Mouse (Mus musculus): ENCODE results near the gene Upf2. TPM values are rescaled to one million over a fixed set of nuclear protein-coding genes. Genes with fewer than 3 reads are reported as not detected.

Gene Upf2
- total RNA-seq (2022), result 10 to 100 TPM; 22.7 to 33.4 (median 28.6) TPM

DNA sequence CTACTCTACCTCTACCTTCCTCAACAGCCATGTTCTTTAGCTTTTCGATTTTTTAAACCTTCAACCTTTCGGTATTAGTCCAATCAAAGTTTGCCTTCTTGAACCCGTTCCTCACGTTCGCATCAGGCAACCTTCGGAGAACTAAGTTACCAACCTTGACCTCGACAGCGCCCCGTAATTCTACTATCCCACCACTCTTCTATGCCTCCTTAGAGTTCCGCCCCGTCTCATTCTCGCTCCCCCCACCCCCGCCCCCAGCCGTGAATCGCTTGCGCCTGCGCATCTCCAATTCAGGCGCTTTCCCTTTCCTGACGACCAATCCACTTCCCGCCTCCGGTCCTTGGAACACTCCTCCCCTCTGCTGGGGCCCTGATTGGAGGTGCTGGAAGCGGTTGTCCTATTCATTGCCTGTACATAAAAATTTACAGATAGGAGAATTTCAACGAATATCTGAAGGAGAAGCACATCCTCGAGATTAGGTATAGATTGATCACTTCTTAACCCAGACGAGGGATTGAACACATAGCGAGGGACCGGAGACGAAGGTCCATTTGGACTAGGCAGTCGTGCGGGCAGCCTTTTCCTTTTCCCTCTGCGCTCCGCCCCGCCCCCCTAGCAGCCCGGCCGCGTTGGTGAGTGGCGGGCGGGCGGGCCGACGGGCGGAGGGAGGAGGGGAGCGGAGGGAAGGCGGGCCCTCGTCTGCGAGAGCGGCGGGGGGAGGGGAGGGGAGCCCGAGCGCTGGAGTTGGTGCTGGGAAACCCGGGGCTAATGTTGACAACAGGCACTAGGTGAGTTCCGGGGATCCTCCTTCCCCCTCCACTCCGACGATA is at the start of gene Upf2:
Gene Upf2, plus strand, starts transcription at position 704 of the 830 bp plus-strand sequence.
- peak; percentile 93 for DNase-seq

DNA sequence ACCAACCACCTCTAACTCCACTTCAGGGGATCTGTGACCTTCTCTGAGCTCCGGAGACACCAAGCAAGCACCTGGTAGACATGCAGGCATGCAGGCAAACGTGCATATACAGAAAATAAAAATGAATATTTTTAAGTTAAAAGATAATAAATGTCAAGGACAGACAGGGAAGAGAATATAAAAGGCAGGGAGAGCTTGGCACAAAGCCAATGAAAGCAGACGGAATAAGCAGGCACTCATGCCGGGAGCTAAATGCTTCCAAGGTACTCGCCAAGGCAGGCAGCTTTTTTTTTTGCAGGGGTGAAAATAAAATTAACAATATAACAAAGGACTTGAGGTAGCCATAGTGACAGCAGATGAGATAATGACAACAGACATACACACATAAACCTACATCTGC is 45.2 kb upstream of the Upf2 start:
- DNase-seq, result peak; percentile 50

GRCm38 (mm10) chr2:5906625-5907024 is 44.6 kb upstream of the Upf2 start:
- peak; percentile 11 for DNase-seq

- no peak for DNase-seq
Measured at GRCm38 (mm10) chr2:5911282-5911965, 39.8 kb upstream of the Upf2 start.

GRCm38 (mm10) chr2:5922823-5923222 is 28.4 kb upstream of the Upf2 start:
- no peak for DNase-seq

GRCm38 (mm10) chr2:5923786-5924185 is 27.5 kb upstream of the Upf2 start:
- DNase-seq, result no peak

DNA sequence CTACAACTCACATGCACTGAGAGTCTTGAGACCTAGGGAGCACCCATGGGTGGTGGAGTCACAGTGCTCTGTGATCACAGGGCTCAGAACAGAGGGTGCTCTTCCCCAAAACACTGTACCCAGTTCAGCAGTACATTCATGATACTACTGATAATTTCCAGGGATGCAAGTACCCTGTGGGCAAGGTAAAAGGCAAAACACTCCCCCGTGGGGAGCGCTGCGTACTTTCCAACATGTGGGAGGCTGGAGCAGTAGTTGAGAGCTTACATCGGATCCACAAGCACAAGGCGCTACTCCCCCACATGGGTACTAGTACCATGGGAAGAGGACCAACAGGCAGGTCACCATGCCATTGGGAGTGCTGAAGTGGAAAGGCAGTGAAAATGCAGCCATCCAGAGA is 23.8 kb upstream of the Upf2 start:
- DNase-seq, result no peak

DNA sequence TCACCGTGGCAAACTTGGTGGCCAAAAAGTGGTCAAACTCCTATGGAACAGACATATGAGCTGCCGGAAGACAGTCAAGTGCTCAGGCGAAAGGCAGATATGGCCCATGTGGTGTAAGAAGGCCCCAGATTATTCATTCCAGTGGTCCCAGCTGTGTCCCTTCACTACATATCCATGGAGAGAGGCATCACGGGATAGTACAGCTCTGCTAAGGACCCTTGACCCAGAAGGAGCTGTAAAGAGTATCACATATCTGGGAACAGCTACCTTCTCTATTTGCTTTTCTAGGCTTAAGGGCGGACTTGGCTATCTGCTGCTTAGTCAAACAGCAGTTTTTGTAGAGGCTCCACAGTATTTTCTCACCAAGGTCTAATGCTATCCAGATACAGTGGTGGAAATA is 21.5 kb upstream of the Upf2 start:
- no peak for DNase-seq

- DNase-seq, result no peak
Measured at GRCm38 (mm10) chr2:5930291-5931054, 20.8 kb upstream of the Upf2 start.

- DNase-seq, result no peak
Measured at GRCm38 (mm10) chr2:5931938-5932337, 19.3 kb upstream of the Upf2 start.

DNA sequence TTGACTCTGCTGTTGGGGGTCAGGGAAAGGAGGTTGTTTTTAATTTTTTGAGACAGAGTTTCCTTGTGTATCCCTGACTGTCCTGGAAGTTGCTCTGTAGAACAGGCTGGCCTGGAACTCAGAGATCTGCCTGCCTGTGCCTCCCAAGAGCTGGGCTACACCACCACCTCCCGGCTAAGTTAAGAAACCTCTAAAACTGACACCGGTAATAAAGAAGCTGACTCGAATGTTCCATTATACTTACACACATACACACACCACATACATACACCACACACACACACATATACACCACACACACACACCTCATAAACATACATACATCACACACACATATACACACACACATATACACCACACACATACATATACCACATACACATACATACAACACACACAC is 16.3 kb upstream of the Upf2 start:
- no peak for DNase-seq

DNA sequence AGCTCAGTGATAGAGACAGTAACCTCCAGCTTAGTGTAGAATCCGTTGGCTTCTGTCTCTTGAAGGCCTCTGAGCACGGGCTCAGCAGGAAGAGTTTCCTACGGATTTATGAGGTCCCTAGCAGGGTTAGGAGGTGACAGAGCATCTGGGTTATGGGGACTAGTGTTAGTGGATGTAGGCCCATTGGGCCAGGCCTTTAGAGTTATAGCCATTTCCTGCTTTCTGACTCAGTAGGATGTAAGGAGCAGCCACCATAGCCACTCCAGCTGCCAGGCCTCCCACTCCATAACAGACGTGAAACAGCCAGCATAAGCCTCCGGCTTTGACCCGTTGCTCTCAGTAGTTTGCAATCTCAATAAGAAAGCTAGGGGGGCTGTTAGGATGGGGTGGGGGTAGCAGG is 15.2 kb upstream of the Upf2 start:
- no peak for DNase-seq

DNA sequence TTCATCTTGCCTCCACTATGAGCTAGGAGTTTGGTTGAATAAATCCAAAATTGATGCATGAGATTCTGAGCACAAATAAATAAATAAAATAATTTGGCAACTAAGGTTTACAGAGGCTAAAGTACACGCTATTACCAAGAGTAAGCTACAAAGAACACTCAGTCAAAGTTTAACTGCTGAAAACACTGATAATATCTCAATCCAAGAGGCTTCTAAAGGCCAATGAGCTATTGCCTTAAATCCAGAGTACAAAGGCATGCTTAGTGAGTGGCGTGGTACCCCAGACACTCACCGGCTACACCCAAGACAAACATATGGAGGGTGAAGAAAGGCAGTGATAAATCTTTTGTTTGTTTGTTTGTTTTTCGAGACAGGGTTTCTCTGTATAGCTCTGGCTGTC is 14.7 kb upstream of the Upf2 start:
- DNase-seq, result no peak

- no peak for DNase-seq
Measured at GRCm38 (mm10) chr2:5939319-5939718, 11.9 kb upstream of the Upf2 start.

DNA sequence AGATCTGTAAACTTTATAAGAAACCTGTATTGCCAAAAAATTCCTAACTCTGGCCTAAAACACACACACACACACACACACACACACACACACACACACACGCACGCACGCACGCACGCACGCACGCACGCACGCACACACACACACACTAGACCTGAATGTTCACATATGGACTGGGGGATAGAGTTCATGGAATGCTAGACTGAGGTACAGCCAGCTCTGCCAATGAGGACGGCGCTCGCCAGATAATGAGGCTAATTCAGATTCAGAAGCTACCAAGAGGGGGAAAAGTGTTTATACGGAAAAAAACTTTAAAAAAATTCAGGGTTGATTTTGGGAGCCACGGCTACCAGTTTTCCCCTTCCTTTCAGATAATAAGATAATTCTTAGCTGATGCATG is 11.4 kb upstream of the Upf2 start:
- no peak for DNase-seq

DNA sequence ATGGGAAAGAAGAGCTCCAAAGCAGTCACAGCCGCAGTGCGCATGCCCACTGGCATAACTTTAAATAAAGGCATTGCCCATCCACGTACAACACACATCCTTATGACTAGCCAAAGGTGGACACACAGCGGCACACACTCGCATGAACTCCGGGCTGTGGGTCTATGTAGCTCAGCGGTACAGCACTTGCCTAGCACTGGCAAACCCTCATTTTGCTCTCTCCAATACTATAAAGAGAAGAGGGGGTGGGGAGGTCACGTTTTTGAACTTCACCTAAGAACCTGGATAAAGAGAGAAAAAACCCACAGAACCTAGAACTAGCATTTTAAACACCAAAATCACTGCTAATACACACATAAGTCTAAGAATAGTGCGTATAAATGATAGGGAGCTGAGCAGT is 10.3 kb upstream of the Upf2 start:
- no peak for DNase-seq

GRCm38 (mm10) chr2:5941861-5942415 is 9.3 kb upstream of the Upf2 start:
- DNase-seq, result no peak

- peak; percentile 66 for DNase-seq
Measured at GRCm38 (mm10) chr2:5942416-5943032, 8.7 kb upstream of the Upf2 start, which contains the start of gene Dhtkd1. Gene Dhtkd1, minus strand, starts transcription at chr2:5942792.

DNA sequence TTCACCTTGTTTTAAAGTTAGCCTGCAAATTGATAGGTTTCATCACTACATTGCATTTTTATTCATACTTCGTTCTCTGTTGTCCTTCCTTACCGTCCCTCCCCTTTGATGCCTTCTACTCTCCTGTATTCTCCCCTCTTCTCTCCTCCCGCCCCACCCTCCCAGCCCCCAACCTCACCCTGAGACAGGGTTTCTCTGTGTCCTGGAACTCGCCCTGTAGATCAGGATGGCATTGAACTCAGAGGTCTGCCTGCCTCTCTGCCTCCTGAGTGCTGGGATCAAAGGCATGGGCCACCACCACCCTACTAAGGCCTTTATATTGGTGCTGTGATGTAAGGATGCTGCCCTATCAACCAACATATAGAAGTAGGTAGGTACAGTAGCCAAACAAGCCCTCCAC is 8.2 kb upstream of the Upf2 start:
- no peak for DNase-seq

GRCm38 (mm10) chr2:5945629-5946028 is 5.6 kb upstream of the Upf2 start:
- DNase-seq, result no peak

- no peak for DNase-seq
Measured at GRCm38 (mm10) chr2:5946876-5947275, 4.4 kb upstream of the Upf2 start.

DNA sequence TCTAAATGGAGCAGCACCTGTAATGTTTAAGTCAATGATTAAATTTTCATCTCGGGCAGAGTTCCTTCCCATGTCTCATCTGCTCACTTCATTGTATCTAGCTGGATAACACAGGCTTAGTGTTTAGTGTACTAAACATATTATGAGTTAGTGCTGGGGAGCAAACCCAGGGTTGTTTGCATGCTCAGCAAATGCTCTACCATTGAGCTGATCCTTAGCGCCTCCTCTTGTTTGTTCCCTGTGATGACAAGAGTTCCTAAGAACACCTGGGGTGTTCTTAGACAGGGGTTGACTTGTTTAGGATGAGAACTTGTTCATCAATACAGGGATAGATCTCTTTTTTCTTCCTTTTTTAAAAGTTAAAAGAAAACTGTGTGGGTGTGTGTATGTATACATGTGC is 2.3 kb upstream of the Upf2 start:
- no peak for DNase-seq
